Mouse (Mus musculus): ENCODE measurements around the gene Plce1.

GRCm38 (mm10) chr19:38729264-38729663, 248.4 kb downstream of the Plce1 start:
- TF ChIP-seq CTCF (IDR thresholded peaks at IDR 0.05; ENCODE audit: low read depth), result no peak
- TF ChIP-seq EP300 (IDR thresholded peaks at IDR 0.05; ENCODE audit: low read depth), result no peak
